In genomic region chr12:32201070-32201585, GRCm38 (mm10) we compare ENCODE assay signal across 18 mouse cellular contexts.
"Had no signal": no experiment of that assay in that cellular context is flagged by ENCODE, and none has a peak within 500 bp of the region (broad histone marks: within the 10 kb centered on the region; RNA-seq: fewer than 3 reads in every experiment).

No protein-coding gene starts in this region.

- H3K4me2 ChIP-seq: limb, embryonic 13.5 days; liver, embryonic 13.5 days; lung, embryonic 14.5 days; midbrain, embryonic 11.5 days had no signal

- H3K36me3 ChIP-seq: limb, embryonic 10.5 days; limb, embryonic 13.5 days had no signal

- H3K27ac ChIP-seq: limb, embryonic 10.5 days; limb, embryonic 13.5 days; liver, embryonic 13.5 days; macrophage; stomach, postnatal 0 days had no signal

- H3K4me3 ChIP-seq: limb, embryonic 10.5 days; limb, embryonic 13.5 days; liver, embryonic 13.5 days had no signal

- H3K27me3 ChIP-seq: limb, embryonic 13.5 days; liver, embryonic 13.5 days had no signal

- H3K4me1 ChIP-seq: limb, embryonic 10.5 days; limb, embryonic 13.5 days had no signal

- ATAC-seq: intestine, postnatal 0 days; lung, postnatal 0 days had no signal

- H3K9ac ChIP-seq: limb, embryonic 13.5 days; liver, embryonic 13.5 days; lung, embryonic 14.5 days had no signal

- H3K9me3 ChIP-seq: limb, embryonic 10.5 days; limb, embryonic 13.5 days; liver, embryonic 13.5 days had no signal

- DNase-seq: kidney, adult 8-10 months; kidney, postnatal 25 days; liver, embryonic 13.5 days; lung, embryonic 14.5 days; midbrain, embryonic 14.5 days; right cerebral cortex, adult 18-20 months; right cerebral cortex, postnatal 14 days; right cerebral cortex, postnatal 4 days; thymus, adult 2 months; thymus, postnatal 14 days; thymus, postnatal 4 days had no signal
